Mouse (Mus musculus) G1E (cell line): ENCODE results near the gene Nit2. TPM values are rescaled to one million over a fixed set of nuclear protein-coding genes. Genes with fewer than 3 reads are reported as not detected.

ENCODE experiments used
- ATAC-seq: 2 replicates; pipeline ENCODE4 v1.8.0; 2016; ENCODE audit warnings: mild to moderate bottlenecking; ENCODE audit not compliant: insufficient number of reproducible peaks, poor library complexity, low FRiP score, severe bottlenecking; ENCODE audit errors: extremely low read depth
- DNase-seq: peaks from one replicate; pipeline ENCODE4 v3.0.0; 2012; ENCODE audit warnings: low spot score
- H3K27me3 ChIP-seq: 2 replicates; pipeline ENCODE4 v1.6.1; 2012; ENCODE audit warnings: mild to moderate bottlenecking, low read length, inconsistent platforms; ENCODE audit not compliant: insufficient read depth
- H3K36me3 ChIP-seq: replicated peaks from 2 replicates; pipeline ENCODE3; 2012; ENCODE audit warnings: mild to moderate bottlenecking, inconsistent platforms
- H3K4me1 ChIP-seq: 2 replicates; pipeline ENCODE4 v1.6.1; 2012; ENCODE audit warnings: low read depth, low read length, inconsistent platforms, mixed read lengths; ENCODE audit not compliant: insufficient read depth
- H3K4me3 ChIP-seq: 2 replicates; pipeline ENCODE4 v1.5.1; 2012; ENCODE audit warnings: low read depth, mild to moderate bottlenecking, inconsistent platforms, low read length, moderate library complexity, mixed read lengths
- H3K9me3 ChIP-seq: replicated peaks from 2 replicates; pipeline ENCODE4 v1.6.1; 2012; ENCODE audit warnings: inconsistent platforms
- CTCF ChIP-seq: IDR thresholded peaks from 2 replicates; pipeline ENCODE4 v1.5.1; 2012; ENCODE audit warnings: low read depth, low read length, inconsistent platforms, mixed read lengths
- GATA1 ChIP-seq: IDR thresholded peaks from 2 replicates; pipeline ENCODE4 v1.6.1; 2012; ENCODE audit warnings: borderline replicate concordance, low read length, inconsistent platforms, mixed read lengths
- GATA2 ChIP-seq: IDR thresholded peaks from 2 replicates; pipeline ENCODE4 v1.6.1; 2012; ENCODE audit warnings: low read depth, low read length, inconsistent platforms, borderline replicate concordance
- POLR2AphosphoS5 ChIP-seq: IDR thresholded peaks from 2 replicates; pipeline ENCODE4 v1.6.1; 2012; ENCODE audit warnings: low read depth, low read length, inconsistent platforms; ENCODE audit not compliant: insufficient replicate concordance
- TAL1 ChIP-seq: conservative IDR thresholded peaks from 2 replicates; pipeline ENCODE4 v1.6.1; 2012; ENCODE audit warnings: low read depth, low read length, inconsistent platforms, mixed read lengths
- polyA plus RNA-seq: library from polyadenylated mRNA; stranded (reverse); fragments of >175 nt; gene quantifications from 2 replicates; pipeline ENCODE4 v1.2.3, GENCODE M21; 2012
- total RNA-seq, 2 experiments: library from RNA; stranded (forward) in 1 of 2; stranded (reverse) in 1 of 2; fragments of 200-1000 nt in 1 of 2; fragments of >200 nt in 1 of 2; fragmentation: Nextera tagmentation in 1 of 2; gene quantifications; 2 replicates each; pipeline ENCODE4 v1.2.3; 2014 to 2017

The Nit2 gene
- total and polyA plus RNA-seq, 3 experiments = 6.1 to 41.0 (median 39.6) TPM

DNA sequence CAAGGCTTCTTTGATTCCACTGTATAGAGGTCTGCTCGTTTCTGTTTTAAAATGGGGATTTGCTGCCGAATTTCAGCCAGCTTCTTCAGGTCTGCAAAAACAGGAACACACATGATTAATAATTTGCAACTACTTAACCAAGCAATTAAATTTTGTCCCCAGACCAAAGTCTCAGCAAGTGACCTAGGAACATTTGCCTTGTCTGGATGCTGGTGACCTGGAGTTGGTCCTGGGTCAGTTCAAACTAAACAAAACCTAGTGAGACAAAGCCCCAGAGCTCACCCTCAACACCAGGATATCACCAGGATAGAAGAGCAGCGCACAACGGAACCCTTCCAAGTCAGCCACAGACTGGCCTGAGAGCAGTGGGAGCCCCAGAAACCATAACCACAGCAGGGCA is 10.1 kb downstream of the Nit2 start:
- ATAC-seq (no peak), DNase-seq (no peak)
- Histone ChIP-seq H3K36me3 (peaks cover 90% of the 10 kb centered on the region), H3K27me3 (no peaks in the 10 kb centered on the region), H3K4me1 (peaks cover 13% of the 10 kb centered on the region), H3K4me3 (no peak overlapping the region), H3K9me3 (no peaks in the 10 kb centered on the region)
- TF ChIP-seq GATA2 = no peak
- TF ChIP-seq TAL1 = no peak
- TF ChIP-seq CTCF = no peak

- ATAC-seq (no peak; the same call in 1 of the 2 replicates), DNase-seq (no peak)
- H3K27me3 ChIP-seq = no peaks in the 10 kb centered on the region
- no peak overlapping the region for H3K4me3 ChIP-seq
- no peaks in the 10 kb centered on the region for H3K9me3 ChIP-seq
- TF ChIP-seq GATA1 (no peak), TAL1 (no peak), CTCF (no peak), POLR2AphosphoS5 (no peak), GATA2 (no peak)
- peaks cover 13% of the 10 kb centered on the region for H3K4me1 ChIP-seq
- H3K36me3 ChIP-seq = peaks cover 89% of the 10 kb centered on the region
These were observed 11.2 kb downstream of the Nit2 start for GRCm38 (mm10) chr16:57155899-57156298.

GRCm38 (mm10) chr16:57151437-57151836 is 15.7 kb downstream of the Nit2 start:
- H3K27me3 ChIP-seq = no peaks in the 10 kb centered on the region
- ATAC-seq = no peak
- no peak overlapping the region for H3K4me3 ChIP-seq
- TF ChIP-seq CTCF = no peak
- no peak for TF ChIP-seq GATA2
- TF ChIP-seq GATA1 = no peak
- TF ChIP-seq TAL1 = no peak
- no peak for TF ChIP-seq POLR2AphosphoS5
- peaks cover 5% of the 10 kb centered on the region; the same call in 1 of the 2 replicates for H3K4me1 ChIP-seq
- no peak for DNase-seq
- no peaks in the 10 kb centered on the region for H3K9me3 ChIP-seq
- H3K36me3 ChIP-seq = peaks cover 81% of the 10 kb centered on the region

DNA sequence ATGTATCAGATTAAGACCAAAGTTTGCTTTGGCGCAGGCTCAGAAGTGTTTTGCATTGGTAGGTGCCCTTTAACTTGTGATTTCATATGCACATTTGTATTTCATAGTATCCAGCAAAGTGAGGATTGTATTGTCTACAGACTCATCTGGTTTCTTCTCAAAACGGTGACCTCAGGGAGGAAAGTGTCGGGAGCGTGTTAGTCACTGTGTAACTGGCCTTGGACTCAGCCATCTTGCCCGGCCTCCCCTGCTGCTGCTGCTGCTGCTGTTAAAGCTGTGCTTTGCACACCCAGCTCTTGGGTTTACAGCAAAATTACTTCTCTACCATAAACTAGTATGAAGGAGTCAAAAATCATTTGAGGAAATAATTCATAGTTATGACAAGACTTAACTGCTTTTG is 22.4 kb downstream of the Nit2 start:
- TF ChIP-seq POLR2AphosphoS5 (no peak), GATA1 (no peak), TAL1 (no peak), CTCF (no peak), GATA2 (no peak)
- no peaks in the 10 kb centered on the region for H3K27me3 ChIP-seq
- no peak overlapping the region for H3K4me3 ChIP-seq
- DNase-seq = no peak
- H3K9me3 ChIP-seq = no peaks in the 10 kb centered on the region
- H3K36me3 ChIP-seq = peaks cover 74% of the 10 kb centered on the region
- H3K4me1 ChIP-seq = no peaks in the 10 kb centered on the region
- no peak for ATAC-seq

- H3K4me1 ChIP-seq = peaks cover 23% of the 10 kb centered on the region
- no peak for TF ChIP-seq CTCF
- no peak for TF ChIP-seq POLR2AphosphoS5
- TF ChIP-seq GATA1 = no peak
- TF ChIP-seq GATA2 = no peak
- no peak for TF ChIP-seq TAL1
- H3K27me3 ChIP-seq = no peaks in the 10 kb centered on the region
- no peaks in the 10 kb centered on the region for H3K9me3 ChIP-seq
- DNase-seq = no peak
- ATAC-seq = no peak
- H3K4me3 ChIP-seq = no peak overlapping the region
- H3K36me3 ChIP-seq = peaks cover 72% of the 10 kb centered on the region
These were observed 33.5 kb downstream of the Nit2 start for GRCm38 (mm10) chr16:57133611-57134010.

- DNase-seq (no peak), ATAC-seq (no peak)
- H3K4me1 ChIP-seq = peaks cover 32% of the 10 kb centered on the region
- H3K36me3 ChIP-seq = peaks cover 73% of the 10 kb centered on the region
- no peaks in the 10 kb centered on the region for H3K9me3 ChIP-seq
- H3K27me3 ChIP-seq = no peaks in the 10 kb centered on the region
- TF ChIP-seq POLR2AphosphoS5 = no peak
- H3K4me3 ChIP-seq = no peak overlapping the region
These were observed 34.8 kb downstream of the Nit2 start for GRCm38 (mm10) chr16:57132326-57132725.

GRCm38 (mm10) chr16:57131544-57131943 is 35.6 kb downstream of the Nit2 start:
- no peaks in the 10 kb centered on the region for H3K27me3 ChIP-seq
- no peak for ATAC-seq
- H3K4me3 ChIP-seq = no peak overlapping the region
- no peak for DNase-seq
- H3K9me3 ChIP-seq = no peaks in the 10 kb centered on the region
- TF ChIP-seq GATA1 (no peak), TAL1 (no peak), CTCF (no peak), GATA2 (no peak), POLR2AphosphoS5 (no peak)
- peaks cover 68% of the 10 kb centered on the region for H3K36me3 ChIP-seq
- peaks cover 32% of the 10 kb centered on the region for H3K4me1 ChIP-seq
